Mouse (Mus musculus) limb, embryonic 13.5 days (tissue): ENCODE data around the gene Olfr653. TPM values are rescaled to one million over a fixed set of nuclear protein-coding genes. Genes with fewer than 3 reads are reported as not detected.

Experiments used
- ATAC-seq: fragments of 200-750 bp; cut with Nextera tagmentation; 2 replicates; pipeline ENCODE4 v1.8.0; 2017; ENCODE audit warnings: low read depth, moderate number of reproducible peaks, moderate TSS enrichment; ENCODE audit not compliant: low FRiP score
- H3K27ac ChIP-seq: fragments of 300-500 bp; sonication (generic); 2 replicates; pipeline ENCODE4 v1.5.1; 2015; ENCODE audit warnings: inconsistent platforms, mild to moderate bottlenecking, moderate library complexity
- H3K27me3 ChIP-seq: fragments of 300-500 bp; sonication (generic); 2 replicates; pipeline ENCODE4 v1.6.1; 2015; ENCODE audit warnings: mild to moderate bottlenecking, inconsistent platforms
- H3K36me3 ChIP-seq: fragments of 300-500 bp; sonication (generic); 2 replicates; pipeline ENCODE4 v1.6.1; 2015; ENCODE audit warnings: inconsistent platforms, mild to moderate bottlenecking, moderate library complexity
- H3K4me1 ChIP-seq: fragments of 300-500 bp; sonication (generic); 2 replicates; pipeline ENCODE4 v1.6.1; 2015; ENCODE audit warnings: inconsistent platforms
- H3K4me2 ChIP-seq: fragments of 300-500 bp; sonication (generic); replicated peaks from 2 replicates; pipeline ENCODE4 v1.6.1; 2015; ENCODE audit warnings: inconsistent platforms, mild to moderate bottlenecking, moderate library complexity
- H3K4me3 ChIP-seq: fragments of 300-500 bp; sonication (generic); 2 replicates; pipeline ENCODE4 v1.5.1; 2015; ENCODE audit warnings: moderate library complexity, mild to moderate bottlenecking, inconsistent platforms
- H3K9ac ChIP-seq: fragments of 300-500 bp; sonication (generic); 2 replicates; pipeline ENCODE4 v1.6.1; 2015; ENCODE audit warnings: mild to moderate bottlenecking, inconsistent platforms
- H3K9me3 ChIP-seq: fragments of 300-500 bp; sonication (generic); 2 replicates; pipeline ENCODE4 v1.6.1; 2016; ENCODE audit warnings: inconsistent platforms
- WGBS: fragments of 180-500 bp; shearing (Covaris S2); methylation state at CpG from one replicate; pipeline ENCODE4 v1.1.7; 2015; 5-methylcytosine and 5-hydroxymethylcytosine counted together
- polyA plus RNA-seq: library from polyadenylated mRNA; unstranded; fragments of >200 nt; fragmentation: Nextera tagmentation; extraction: Ambion mirVana; gene quantifications from 2 replicates; pipeline ENCODE4 v1.2.1, GENCODE M21; 2015

Gene Olfr653
- polyA plus RNA-seq, result not detected in 2 replicates

- 72% methylated on average over 2 of the region's 2 CpGs for WGBS
- Histone ChIP-seq H3K4me2 (no peak within 1 kb of the TSS), H3K9me3 (no peaks in the 10 kb centered on the region), H3K4me3 (no peak within 1 kb of the TSS), H3K36me3 (no peaks in the 10 kb centered on the region), H3K9ac (no peak within 1 kb of the TSS), H3K27ac (no peak within 1 kb of the TSS), H3K27me3 (no peaks in the 10 kb centered on the region), H3K4me1 (no peaks in the 10 kb centered on the region)
- ATAC-seq, result no peak
Measured at GRCm38 (mm10) chr7:104577014-104577413, at the start of gene Olfr653. TSS of gene Olfr653 (plus strand) at chr7:104577314.

DNA sequence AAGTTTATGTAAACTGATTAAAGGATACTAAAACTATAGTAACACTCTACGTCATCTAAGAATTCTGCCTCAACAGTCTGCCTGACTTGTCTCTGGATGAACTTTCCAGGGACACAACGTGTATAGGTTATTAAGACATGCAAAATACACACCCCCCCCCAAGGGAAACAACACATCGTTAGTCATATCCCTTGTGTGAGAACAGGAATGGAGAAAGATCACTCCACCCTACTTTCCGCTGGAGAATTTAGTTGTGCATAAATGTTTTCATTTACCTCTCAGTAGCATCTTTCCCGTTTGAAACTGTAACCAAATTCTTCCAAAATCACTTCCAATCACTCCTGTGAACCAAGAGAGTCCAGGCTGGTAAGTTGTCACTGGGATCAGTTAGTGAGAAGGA, 27.3 kb upstream of the Olfr653 start, which contains the start of gene Olfr651:
Gene Olfr651, plus strand, starts transcription at position 301 of the 400 bp plus-strand sequence.
- no peaks in the 10 kb centered on the region for H3K9me3 ChIP-seq
- no peaks in the 10 kb centered on the region for H3K36me3 ChIP-seq
- ATAC-seq, result no peak
- H3K9ac ChIP-seq, result no peak within 1 kb of the TSS
- no peak within 1 kb of the TSS for H3K27ac ChIP-seq
- no peaks in the 10 kb centered on the region for H3K27me3 ChIP-seq
- WGBS, result 79% methylated on average over 5 of the region's 5 CpGs
- H3K4me1 ChIP-seq, result no peaks in the 10 kb centered on the region
- no peak within 1 kb of the TSS for H3K4me2 ChIP-seq
- H3K4me3 ChIP-seq, result no peak within 1 kb of the TSS

- 67% methylated on average over 1 of the region's 1 CpGs for WGBS
- H3K9ac ChIP-seq, result no peak overlapping the region
- H3K27me3 ChIP-seq, result no peaks in the 10 kb centered on the region
- H3K4me3 ChIP-seq, result no peak overlapping the region
- H3K4me2 ChIP-seq, result no peak overlapping the region
- no peaks in the 10 kb centered on the region for H3K9me3 ChIP-seq
- H3K27ac ChIP-seq, result no peak overlapping the region
- no peaks in the 10 kb centered on the region for H3K4me1 ChIP-seq
- ATAC-seq, result no peak
- H3K36me3 ChIP-seq, result no peaks in the 10 kb centered on the region
Measured at GRCm38 (mm10) chr7:104552700-104553099, 24.4 kb upstream of the Olfr653 start.

DNA sequence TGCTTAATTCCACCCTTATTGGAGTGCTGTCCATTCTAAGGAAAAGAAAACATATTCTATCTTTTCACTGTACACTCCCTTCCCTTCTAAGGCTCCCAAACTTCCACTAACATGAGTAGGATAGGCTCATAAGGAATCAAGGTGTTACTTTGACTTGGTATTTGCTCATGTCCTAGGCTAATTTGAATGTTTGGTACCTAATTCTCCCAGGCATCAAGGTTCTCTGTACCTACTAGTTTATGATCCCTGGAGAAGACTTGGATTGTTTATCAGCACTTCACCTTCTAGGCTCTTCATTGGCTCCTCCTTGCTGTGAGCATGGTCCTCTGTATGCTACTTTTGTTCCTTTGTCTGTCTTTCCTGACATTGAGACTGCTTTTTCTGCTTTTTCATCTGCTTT, 16.5 kb upstream of the Olfr653 start, which contains the start of gene Olfr652:
Gene Olfr652, plus strand, starts transcription at position 301 of the 400 bp plus-strand sequence.
- Histone ChIP-seq H3K27me3 (no peaks in the 10 kb centered on the region), H3K36me3 (no peaks in the 10 kb centered on the region), H3K4me2 (no peak within 1 kb of the TSS), H3K27ac (no peak within 1 kb of the TSS), H3K9ac (no peak within 1 kb of the TSS), H3K9me3 (no peaks in the 10 kb centered on the region), H3K4me3 (no peak within 1 kb of the TSS), H3K4me1 (no peaks in the 10 kb centered on the region)
- no peak for ATAC-seq

GRCm38 (mm10) chr7:104580846-104581245, 3.7 kb downstream of the Olfr653 start:
- Histone ChIP-seq H3K4me1 (no peaks in the 10 kb centered on the region), H3K27ac (no peak overlapping the region), H3K9me3 (no peaks in the 10 kb centered on the region), H3K36me3 (no peaks in the 10 kb centered on the region), H3K9ac (no peak overlapping the region), H3K4me3 (no peak overlapping the region), H3K27me3 (no peaks in the 10 kb centered on the region), H3K4me2 (no peak overlapping the region)
- WGBS, result 86% methylated on average over 4 of the region's 4 CpGs
- no peak for ATAC-seq

DNA sequence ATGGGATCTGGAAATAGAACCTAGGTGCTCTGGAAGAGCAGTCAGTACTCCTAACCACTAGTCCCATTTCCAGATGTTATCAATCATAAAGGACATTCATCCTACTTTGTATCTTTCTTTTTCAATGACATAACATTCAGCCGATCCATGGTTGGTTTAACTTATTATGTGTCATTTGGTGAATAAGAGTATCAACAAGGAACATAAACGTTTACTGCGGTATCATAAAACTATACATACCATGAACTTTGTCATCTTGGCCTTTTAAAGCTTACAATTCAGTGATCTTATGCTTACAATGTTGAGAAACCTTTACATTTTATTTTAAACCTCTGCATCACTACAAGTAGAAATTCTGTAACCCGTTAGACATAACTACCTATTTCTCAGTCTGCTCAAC, 4.3 kb downstream of the Olfr653 start:
- H3K4me1 ChIP-seq, result no peaks in the 10 kb centered on the region
- H3K27ac ChIP-seq, result no peak overlapping the region
- WGBS, result 82% methylated on average over 4 of the region's 4 CpGs
- no peaks in the 10 kb centered on the region for H3K36me3 ChIP-seq
- H3K4me2 ChIP-seq, result no peak overlapping the region
- H3K4me3 ChIP-seq, result no peak overlapping the region
- no peaks in the 10 kb centered on the region for H3K27me3 ChIP-seq
- no peak overlapping the region for H3K9ac ChIP-seq
- no peaks in the 10 kb centered on the region for H3K9me3 ChIP-seq
- ATAC-seq, result no peak

- H3K4me3 ChIP-seq, result no peak within 1 kb of the TSS
- H3K4me1 ChIP-seq, result no peaks in the 10 kb centered on the region
- H3K27me3 ChIP-seq, result no peaks in the 10 kb centered on the region
- H3K27ac ChIP-seq, result no peak within 1 kb of the TSS
- H3K9ac ChIP-seq, result no peak within 1 kb of the TSS
- H3K36me3 ChIP-seq, result no peaks in the 10 kb centered on the region
- H3K4me2 ChIP-seq, result no peak within 1 kb of the TSS
- 88% methylated on average over 4 of the region's 4 CpGs for WGBS
- no peaks in the 10 kb centered on the region for H3K9me3 ChIP-seq
- ATAC-seq, result no peak
Measured at GRCm38 (mm10) chr7:104586725-104587124, 9.6 kb downstream of the Olfr653 start, which contains the start of gene Olfr654. TSS of gene Olfr654 (plus strand) at chr7:104587025.

GRCm38 (mm10) chr7:104588274-104588673, 11.2 kb downstream of the Olfr653 start:
- no peak overlapping the region for H3K4me2 ChIP-seq
- WGBS, result 71% methylated on average over 5 of the region's 5 CpGs

DNA sequence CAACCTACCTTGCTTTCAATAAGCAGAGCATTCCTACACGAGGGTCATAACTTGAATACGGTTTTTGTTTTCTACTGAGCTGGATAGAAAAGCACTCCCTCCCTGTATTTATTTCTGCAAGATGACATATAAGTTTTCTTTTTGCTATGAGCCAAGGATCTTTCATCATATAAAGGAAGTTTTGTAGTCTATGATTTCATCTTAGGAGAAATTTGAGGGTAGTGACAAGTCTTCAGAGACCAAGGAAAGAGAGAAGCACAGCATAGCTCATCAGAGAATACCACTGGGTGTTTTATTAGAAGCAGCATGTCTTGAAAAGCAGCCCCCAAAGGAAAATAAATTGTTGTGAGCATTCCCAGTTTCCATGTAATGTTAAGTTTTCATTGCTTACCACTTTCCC, 24.6 kb downstream of the Olfr653 start, which contains the start of gene Olfr655:
Gene Olfr655, minus strand, starts transcription at position 101 of the 400 bp plus-strand sequence.
- Histone ChIP-seq H3K27me3 (no peaks in the 10 kb centered on the region), H3K4me1 (no peaks in the 10 kb centered on the region), H3K27ac (no peak within 1 kb of the TSS), H3K36me3 (no peaks in the 10 kb centered on the region), H3K9ac (no peak within 1 kb of the TSS), H3K9me3 (no peaks in the 10 kb centered on the region), H3K4me2 (no peak within 1 kb of the TSS), H3K4me3 (no peak within 1 kb of the TSS)
- 74% methylated on average over 2 of the region's 2 CpGs for WGBS
- ATAC-seq, result no peak

More at GRCm38 (mm10) chr7:104588274-104588673, 11.2 kb downstream of the Olfr653 start:
- H3K36me3 ChIP-seq, result no peaks in the 10 kb centered on the region
- no peaks in the 10 kb centered on the region for H3K4me1 ChIP-seq
- no peak overlapping the region for H3K9ac ChIP-seq
- no peak for ATAC-seq
- no peaks in the 10 kb centered on the region for H3K9me3 ChIP-seq
- no peaks in the 10 kb centered on the region for H3K27me3 ChIP-seq
- H3K4me3 ChIP-seq, result no peak overlapping the region
- no peak overlapping the region for H3K27ac ChIP-seq

GRCm38 (mm10) chr7:104603173-104603572, 26.1 kb downstream of the Olfr653 start:
- H3K4me2 ChIP-seq, result no peak overlapping the region
- no peaks in the 10 kb centered on the region for H3K36me3 ChIP-seq
- 9% methylated on average over 3 of the region's 3 CpGs for WGBS
- H3K27me3 ChIP-seq, result no peaks in the 10 kb centered on the region
- ATAC-seq, result no peak
- H3K9me3 ChIP-seq, result no peaks in the 10 kb centered on the region
- H3K27ac ChIP-seq, result no peak overlapping the region
- no peak overlapping the region for H3K4me3 ChIP-seq
- no peak overlapping the region for H3K9ac ChIP-seq
- no peaks in the 10 kb centered on the region for H3K4me1 ChIP-seq

- H3K9ac ChIP-seq, result no peak overlapping the region
- no peak for ATAC-seq
Measured at GRCm38 (mm10) chr7:104604727-104605126, 27.6 kb downstream of the Olfr653 start.

GRCm38 (mm10) chr7:104613655-104614054, 36.5 kb downstream of the Olfr653 start, which contains the start of gene Olfr656:
TSS of gene Olfr656 (plus strand) at chr7:104613955.
- H3K4me3 ChIP-seq, result no peak within 1 kb of the TSS
- no peak for ATAC-seq
- no peak within 1 kb of the TSS for H3K4me2 ChIP-seq
- no peaks in the 10 kb centered on the region for H3K4me1 ChIP-seq
- no peaks in the 10 kb centered on the region for H3K36me3 ChIP-seq
- H3K9ac ChIP-seq, result no peak within 1 kb of the TSS
- H3K27me3 ChIP-seq, result no peaks in the 10 kb centered on the region
- 77% methylated on average over 4 of the region's 4 CpGs for WGBS
- no peak within 1 kb of the TSS for H3K27ac ChIP-seq
- H3K9me3 ChIP-seq, result no peaks in the 10 kb centered on the region

More at GRCm38 (mm10) chr7:104604727-104605126, 27.6 kb downstream of the Olfr653 start:
- no peak overlapping the region for H3K4me3 ChIP-seq
- no peaks in the 10 kb centered on the region for H3K4me1 ChIP-seq
- no peaks in the 10 kb centered on the region for H3K36me3 ChIP-seq
- no peak overlapping the region for H3K27ac ChIP-seq
- H3K4me2 ChIP-seq, result no peak overlapping the region
- no peaks in the 10 kb centered on the region for H3K9me3 ChIP-seq
- no peaks in the 10 kb centered on the region for H3K27me3 ChIP-seq

GRCm38 (mm10) chr7:104624494-104624893, 47.4 kb downstream of the Olfr653 start, which contains the start of gene Olfr657:
TSS of gene Olfr657 (plus strand) at chr7:104624794.
- Histone ChIP-seq H3K27me3 (no peaks in the 10 kb centered on the region), H3K4me3 (no peak within 1 kb of the TSS), H3K9ac (no peak within 1 kb of the TSS), H3K4me1 (no peaks in the 10 kb centered on the region), H3K27ac (no peak within 1 kb of the TSS), H3K9me3 (no peaks in the 10 kb centered on the region), H3K4me2 (no peak within 1 kb of the TSS), H3K36me3 (no peaks in the 10 kb centered on the region)
- no peak for ATAC-seq
